Mouse (Mus musculus) embryonic stem cell, embryonic (primary cell): ENCODE results near the gene Olfr1250.
"Not testable (repeated sequence)": the region's sequence is repeated elsewhere in the genome, so short reads cannot be mapped to it uniquely, and the experiment has no call there.

Experiments
- CTCF ChIA-PET, 4 experiments: fragments of 300-600 bp in 2 of 4; fragments of 350-600 bp in 2 of 4; sonication (Branson Sonifier 250); formaldehyde crosslinking; loops; one replicate each; lab custom pipeline; 2022; ENCODE audit warnings: inconsistent platforms in 2 of 4; lab: Charles Lee
- POLR2A ChIA-PET, 4 experiments: fragments of 300-600 bp in 2 of 4; fragments of 350-600 bp in 2 of 4; sonication (Branson Sonifier 250); formaldehyde crosslinking; loops; one replicate each; lab custom pipeline; 2022; ENCODE audit warnings: antibody characterized with exemption in 4 of 4, inconsistent platforms in 1 of 4; lab: Charles Lee

Gene Olfr1250

DNA sequence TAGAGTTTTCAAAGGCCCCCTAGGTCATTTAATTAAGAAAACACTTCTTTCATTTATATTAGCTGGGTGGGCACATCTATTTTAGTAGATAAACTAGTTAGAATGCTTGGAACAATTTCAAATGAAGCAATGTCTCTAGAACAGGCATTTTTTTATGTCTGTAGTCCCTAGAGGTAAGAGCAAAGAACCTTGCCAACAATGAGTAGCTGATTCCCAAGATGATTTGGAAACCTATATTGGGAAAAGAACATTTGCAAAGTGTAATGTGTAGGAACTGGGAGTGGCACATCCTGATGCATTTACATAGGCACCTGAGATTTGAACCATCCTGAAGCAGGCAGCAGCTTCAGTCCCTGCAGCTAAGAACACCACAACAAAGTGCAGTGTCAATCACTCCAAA is at the start of gene Olfr1250:
Gene Olfr1250 (minus strand): TSS at position 101 of the 400 bp plus-strand sequence.
- ChIA-PET CTCF (no interaction called here), POLR2A (no interaction called here)

DNA sequence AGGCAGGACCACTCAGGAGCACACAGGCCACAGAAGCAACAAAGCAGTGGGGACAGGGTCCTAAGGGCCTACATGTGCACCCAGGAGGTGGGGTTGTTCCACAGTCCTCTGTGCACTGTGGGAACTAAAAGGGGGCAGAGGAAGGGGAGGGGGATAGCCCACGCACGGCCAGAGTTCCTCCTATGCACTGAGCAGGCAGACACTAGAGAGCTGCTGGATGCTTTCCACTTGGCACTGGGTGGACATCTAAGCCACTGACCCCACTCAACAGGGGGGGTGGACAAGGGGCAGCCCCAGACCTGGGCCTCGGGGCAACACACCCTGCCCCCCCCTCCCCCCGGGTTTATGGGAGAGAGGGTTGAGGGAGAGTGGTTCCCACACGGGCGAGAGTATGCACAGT is 30.7 kb upstream of the Olfr1250 start:
- CTCF ChIA-PET = no interaction called here

DNA sequence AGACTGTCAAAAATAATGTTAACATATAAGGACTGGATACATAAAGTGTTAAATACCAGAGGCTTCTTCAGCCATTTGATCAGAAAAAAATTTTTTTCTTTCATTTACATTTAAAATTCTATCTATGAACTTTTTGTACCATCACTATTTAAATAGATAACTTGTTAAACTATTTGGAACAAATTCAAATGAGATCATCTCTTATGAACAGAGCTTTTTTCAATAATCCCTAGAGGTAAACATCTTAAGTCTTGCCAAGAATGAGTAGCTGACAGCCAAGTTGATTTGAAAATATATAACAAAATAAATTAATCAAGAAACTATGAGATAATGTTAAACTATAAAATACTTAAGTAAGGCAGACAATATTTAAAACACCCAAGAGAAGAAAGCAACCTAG is 10.6 kb upstream of the Olfr1250 start, which contains the start of gene Olfr1251:
Gene Olfr1251 (minus strand): TSS at position 101 of the 400 bp plus-strand sequence.
- POLR2A ChIA-PET = no interaction called here
- CTCF ChIA-PET = no interaction called here

More for the DNA sequence above, 30.7 kb upstream of the Olfr1250 start:
- POLR2A ChIA-PET = no interaction called here

DNA sequence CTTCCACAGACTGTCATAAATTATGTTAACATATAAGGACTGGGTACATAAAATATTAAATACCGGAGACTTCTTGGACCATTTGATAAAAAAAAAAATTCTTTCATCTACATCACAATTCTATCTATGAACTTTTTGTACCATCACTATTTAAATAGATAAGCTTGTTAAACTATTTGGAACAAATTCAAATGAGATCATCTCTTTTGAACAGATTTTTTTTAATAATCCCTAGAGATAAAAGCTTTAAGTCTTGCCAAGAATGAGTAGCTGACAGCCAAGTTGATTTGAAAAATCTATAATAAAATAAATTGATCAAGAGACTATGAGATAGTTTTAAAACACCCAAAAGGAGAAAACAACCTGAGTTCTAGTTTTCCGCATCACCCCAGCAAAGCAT is 26.4 kb downstream of the Olfr1250 start, which contains the start of gene Olfr1249:
Gene Olfr1249 (minus strand): TSS at position 101 of the 400 bp plus-strand sequence.
- POLR2A ChIA-PET = no interaction called here

DNA sequence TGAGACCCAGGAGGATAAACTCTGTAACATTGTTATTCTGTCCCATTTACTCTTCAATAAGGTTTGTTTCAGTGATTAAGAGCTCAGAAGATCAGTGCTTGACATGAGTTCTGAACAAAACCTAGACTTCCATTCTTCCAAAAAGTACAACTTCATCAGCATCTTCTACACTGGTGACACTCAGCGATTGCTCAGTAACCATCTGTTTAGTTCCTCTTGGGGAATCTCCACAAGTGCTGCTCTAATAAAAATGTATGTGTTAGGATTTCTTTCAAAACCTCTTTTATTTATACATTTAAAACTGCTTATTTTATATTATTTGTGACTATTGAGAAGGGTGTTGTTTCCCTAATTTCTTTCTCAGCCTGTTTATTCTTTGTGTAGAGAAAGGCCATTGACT is 43.1 kb downstream of the Olfr1250 start, which contains the start of gene Olfr1248:
Gene Olfr1248 (minus strand): TSS at position 101 of the 400 bp plus-strand sequence.
- CTCF ChIA-PET, POLR2A ChIA-PET: not testable (repeated sequence)

More for the DNA sequence above, 26.4 kb downstream of the Olfr1250 start, which contains the start of gene Olfr1249:
- CTCF ChIA-PET = no interaction called here

DNA sequence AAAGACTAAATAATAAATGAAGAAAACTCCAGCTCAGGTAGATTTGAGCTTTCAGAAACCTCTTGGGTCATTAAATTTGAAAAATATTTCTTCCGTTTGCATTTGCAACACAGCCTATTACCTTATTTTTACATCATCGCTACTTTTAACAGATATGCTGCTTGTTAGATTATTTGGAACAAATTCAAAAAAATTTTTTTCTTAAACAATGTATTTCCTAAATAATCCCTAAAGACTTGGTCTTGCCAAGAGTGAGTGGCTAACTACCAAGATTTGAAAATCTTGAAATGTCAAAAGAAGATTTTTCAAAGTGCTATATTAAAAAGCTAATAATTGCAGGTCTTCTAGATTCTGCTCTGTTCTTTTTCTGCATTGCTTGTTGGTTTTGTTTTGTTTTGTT is 47.2 kb downstream of the Olfr1250 start, which contains the start of gene Olfr1247:
Gene Olfr1247 (minus strand): TSS at position 101 of the 400 bp plus-strand sequence.
- POLR2A ChIA-PET = no interaction called here
- CTCF ChIA-PET = no interaction called here
